Mouse (Mus musculus): ENCODE results near the gene Gm2163.
"Not testable (repeated sequence)": the region's sequence is repeated elsewhere in the genome, so short reads cannot be mapped to it uniquely, and the experiment has no call there.

The Gm2163 gene

GRCm38 (mm10) chr4:42466452-42466851 lies at the start of gene Gm2163:
Gene Gm2163 (plus strand): TSS chr4:42466752.
- DNase-seq (ENCODE audit: low spot score), result not testable (repeated sequence)

DNA sequence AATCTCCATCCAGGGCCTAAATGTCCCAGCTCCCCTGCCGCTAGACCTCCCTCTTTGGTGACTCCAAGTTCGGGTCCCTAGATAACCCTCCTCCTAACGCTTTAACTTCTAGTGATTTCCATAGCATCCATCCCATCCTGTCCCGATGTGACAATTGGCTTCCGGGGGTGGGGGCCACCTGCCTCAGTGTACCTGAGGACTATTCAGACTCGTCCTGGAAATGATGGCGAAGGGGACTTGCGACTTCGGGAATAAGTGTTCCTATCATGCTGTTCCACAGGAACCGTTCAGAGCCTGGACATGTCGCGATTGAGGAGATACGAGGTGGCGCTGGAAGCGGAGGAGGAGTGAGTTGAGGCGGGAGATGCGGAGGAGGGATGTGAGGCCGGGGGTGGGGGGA lies 27.5 kb upstream of the Gm2163 start, which contains the start of gene Gm21586:
Gene Gm21586, plus strand, starts transcription at position 301 of the 400 bp plus-strand sequence.
- not testable (repeated sequence) for DNase-seq (ENCODE audit: low spot score)

GRCm38 (mm10) chr4:42528075-42528474 lies 61.5 kb downstream of the Gm2163 start, which contains the start of gene Fam205a2:
Gene Fam205a2 (minus strand): TSS chr4:42528175.
- DNase-seq (ENCODE audit: low spot score), result not testable (repeated sequence)

GRCm38 (mm10) chr4:42611895-42612294 lies 145.3 kb downstream of the Gm2163 start, which contains the start of gene Gm10591:
Gene Gm10591 (plus strand): TSS chr4:42612195.
- DNase-seq (ENCODE audit: low spot score), result not testable (repeated sequence)

DNA sequence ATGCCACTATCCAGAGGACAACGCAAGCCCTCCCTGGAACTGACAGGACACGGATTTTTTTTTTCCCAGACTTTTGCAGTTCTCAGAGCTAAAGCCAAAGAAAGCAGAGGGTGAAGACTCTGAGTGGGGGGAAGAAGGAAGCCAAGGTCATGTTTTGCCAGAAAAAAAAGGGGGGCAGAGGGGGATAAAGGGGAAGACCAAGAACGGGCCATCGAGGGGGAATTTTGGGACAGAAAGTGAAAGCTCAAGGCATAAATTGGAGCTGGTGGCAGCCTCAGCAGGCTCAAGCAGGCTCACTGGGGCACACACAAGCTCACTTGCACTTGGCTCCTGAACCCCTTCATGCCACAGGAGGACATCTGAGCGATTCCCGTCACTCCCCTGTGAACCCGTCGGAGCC lies 162.9 kb downstream of the Gm2163 start, which contains the start of gene Gm2564:
Gene Gm2564, plus strand, starts transcription at position 301 of the 400 bp plus-strand sequence.
- DNase-seq (ENCODE audit: low spot score), result not testable (repeated sequence)
